Mouse (Mus musculus) limb, embryonic 12.5 days (tissue): ENCODE data around the gene Mllt3. TPM values are rescaled to one million over a fixed set of nuclear protein-coding genes. Genes with fewer than 3 reads are reported as not detected.

Experiments used
- ATAC-seq: fragments of 200-750 bp; cut with Nextera tagmentation; 2 replicates; pipeline ENCODE4 v1.8.0; 2017; ENCODE audit warnings: low read depth, moderate TSS enrichment; ENCODE audit not compliant: insufficient number of reproducible peaks, insufficient read depth, low FRiP score, low TSS enrichment
- H3K27ac ChIP-seq: fragments of 300-500 bp; sonication (generic); 2 replicates; pipeline ENCODE4 v1.5.1; 2016; ENCODE audit warnings: mild to moderate bottlenecking, moderate library complexity
- H3K27me3 ChIP-seq: fragments of 300-500 bp; sonication (generic); 2 replicates; pipeline ENCODE4 v1.6.1; 2016; ENCODE audit warnings: mild to moderate bottlenecking, moderate library complexity
- H3K36me3 ChIP-seq: fragments of 300-500 bp; sonication (generic); 2 replicates; pipeline ENCODE4 v1.6.1; 2016; ENCODE audit warnings: mild to moderate bottlenecking, moderate library complexity
- H3K4me1 ChIP-seq: fragments of 300-500 bp; sonication (generic); replicated peaks from 2 replicates; pipeline ENCODE4 v1.6.1; 2016
- H3K4me2 ChIP-seq: fragments of 300-500 bp; sonication (generic); 2 replicates; pipeline ENCODE4 v1.6.1; 2016; ENCODE audit warnings: mild to moderate bottlenecking, moderate library complexity
- H3K4me3 ChIP-seq: fragments of 300-500 bp; sonication (generic); replicated peaks from 2 replicates; pipeline ENCODE4 v1.5.1; 2016; ENCODE audit warnings: mild to moderate bottlenecking
- H3K9ac ChIP-seq: fragments of 300-500 bp; sonication (generic); replicated peaks from 2 replicates; pipeline ENCODE4 v1.6.1; 2016; ENCODE audit warnings: mild to moderate bottlenecking, moderate library complexity
- H3K9me3 ChIP-seq: fragments of 300-500 bp; sonication (generic); 2 replicates; pipeline ENCODE4 v1.6.1; 2016; ENCODE audit warnings: mild to moderate bottlenecking, moderate library complexity
- WGBS: fragments of 180-500 bp; shearing (Covaris S2); methylation state at CpG from one replicate; pipeline ENCODE4 v1.1.7; 2016; 5-methylcytosine and 5-hydroxymethylcytosine counted together
- polyA plus RNA-seq: library from polyadenylated mRNA; unstranded; fragments of >200 nt; fragmentation: Nextera tagmentation; extraction: Ambion mirVana; gene quantifications from 2 replicates; pipeline ENCODE4 v1.2.1, GENCODE M21; 2016

Mllt3 gene
- polyA plus RNA-seq, 1 experiment from 2014 or later: 63.8 TPM

GRCm38 (mm10) chr4:87761075-87761474, 272.1 kb downstream of the Mllt3 start:
- H3K4me3 ChIP-seq: no peak overlapping the region
- no peak overlapping the region for H3K4me2 ChIP-seq
- no peak overlapping the region for H3K9ac ChIP-seq
- ATAC-seq: no peak
- H3K36me3 ChIP-seq: no peaks in the 10 kb centered on the region
- no peaks in the 10 kb centered on the region; the same call in 1 of the 2 replicates for H3K4me1 ChIP-seq
- WGBS: 88% methylated on average over 2 of the region's 2 CpGs
- no peaks in the 10 kb centered on the region for H3K27me3 ChIP-seq
- H3K9me3 ChIP-seq: no peaks in the 10 kb centered on the region
- no peak overlapping the region for H3K27ac ChIP-seq

DNA sequence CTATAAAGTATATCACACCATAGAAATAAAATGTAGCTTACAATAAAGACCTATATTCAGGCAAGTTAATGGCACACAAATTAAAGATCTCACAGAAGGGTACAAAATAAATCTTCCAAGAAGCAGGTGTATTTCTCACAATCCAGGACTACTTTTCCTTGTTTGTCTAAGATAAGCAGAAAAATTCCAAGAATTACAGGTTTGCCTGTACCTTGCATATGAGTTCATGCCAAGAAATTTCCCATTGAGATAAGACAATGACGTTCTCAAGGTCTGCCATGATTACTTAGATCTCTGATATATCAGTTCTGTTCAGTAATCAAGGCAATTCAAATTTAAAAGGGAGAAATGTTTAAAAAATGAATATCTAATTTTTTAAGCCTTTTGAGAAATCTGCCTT, 272.9 kb downstream of the Mllt3 start:
- 82% methylated on average over 1 of the region's 1 CpGs for WGBS
- H3K4me3 ChIP-seq: no peak overlapping the region
- no peak overlapping the region for H3K4me2 ChIP-seq
- no peak overlapping the region for H3K27ac ChIP-seq
- H3K36me3 ChIP-seq: no peaks in the 10 kb centered on the region
- no peaks in the 10 kb centered on the region for H3K27me3 ChIP-seq
- no peaks in the 10 kb centered on the region for H3K4me1 ChIP-seq
- no peaks in the 10 kb centered on the region for H3K9me3 ChIP-seq
- no peak for ATAC-seq
- no peak overlapping the region for H3K9ac ChIP-seq

DNA sequence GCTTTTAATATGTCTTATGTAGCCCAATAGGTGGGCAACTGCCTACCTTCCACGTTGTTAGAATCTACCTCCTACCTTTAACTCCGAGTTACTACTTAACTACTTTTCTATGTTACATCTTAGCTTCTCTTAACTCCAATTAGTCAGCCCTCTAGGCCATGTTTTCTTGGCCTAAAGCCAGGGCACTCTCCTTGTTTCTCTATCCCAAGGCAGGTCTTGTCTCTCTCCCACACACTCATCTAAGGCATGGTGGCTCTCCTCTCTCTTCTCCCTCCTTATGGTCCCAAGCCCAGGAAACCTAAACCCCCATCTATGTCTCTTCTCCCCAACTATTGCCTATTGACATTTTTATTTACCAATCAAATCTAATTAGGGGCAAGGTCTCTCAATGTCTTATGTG, 273.5 kb downstream of the Mllt3 start:
- H3K4me2 ChIP-seq: no peak overlapping the region
- no peak overlapping the region for H3K9ac ChIP-seq
- no peaks in the 10 kb centered on the region for H3K36me3 ChIP-seq
- H3K27ac ChIP-seq: no peak overlapping the region
- ATAC-seq: no peak
- no peaks in the 10 kb centered on the region for H3K27me3 ChIP-seq
- H3K9me3 ChIP-seq: 0 out of 2 replicates have a peak, but pooled peaks cover 4% of the 10 kb centered on the region
- no peak overlapping the region for H3K4me3 ChIP-seq
- 58% methylated on average over 2 of the region's 2 CpGs for WGBS
- no peaks in the 10 kb centered on the region for H3K4me1 ChIP-seq

- no peak overlapping the region for H3K9ac ChIP-seq
- H3K9me3 ChIP-seq: 0 out of 2 replicates have a peak, but pooled peaks cover 4% of the 10 kb centered on the region
- no peaks in the 10 kb centered on the region for H3K27me3 ChIP-seq
- H3K4me2 ChIP-seq: no peak overlapping the region
- no peak for ATAC-seq
- H3K4me3 ChIP-seq: no peak overlapping the region
- 96% methylated on average over 6 of the region's 6 CpGs for WGBS
- no peaks in the 10 kb centered on the region for H3K36me3 ChIP-seq
- no peak overlapping the region for H3K27ac ChIP-seq
- H3K4me1 ChIP-seq: no peaks in the 10 kb centered on the region
Measured at GRCm38 (mm10) chr4:87759110-87759509, 274.1 kb downstream of the Mllt3 start.

DNA sequence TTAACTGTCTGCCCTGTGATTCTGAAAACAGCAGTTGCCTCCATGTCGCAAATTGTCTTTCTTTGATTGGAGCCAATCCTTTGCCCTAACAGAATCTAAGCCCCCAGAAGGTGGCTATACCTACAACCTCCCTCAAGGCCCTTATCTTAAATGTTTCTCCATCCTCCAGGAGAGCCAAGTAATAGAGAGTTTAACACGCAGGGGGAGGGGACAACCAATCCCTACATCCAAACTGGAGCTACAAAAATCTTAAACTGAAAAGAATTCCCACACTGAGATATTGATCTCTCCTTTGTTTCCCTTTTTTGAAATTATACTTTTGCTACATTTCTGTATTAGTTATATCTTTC, 281.7 kb downstream of the Mllt3 start:
- no peak for ATAC-seq
- no peak overlapping the region for H3K9ac ChIP-seq
- peaks cover 8% of the 10 kb centered on the region; the same call in 1 of the 2 replicates for H3K4me1 ChIP-seq
- no peak overlapping the region for H3K4me2 ChIP-seq
- H3K9me3 ChIP-seq: 0 out of 2 replicates have a peak, but pooled peaks cover 4% of the 10 kb centered on the region
- no peaks in the 10 kb centered on the region; the same call in 1 of the 2 replicates for H3K27me3 ChIP-seq
- WGBS: 86% methylated on average over 2 of the region's 2 CpGs
- H3K4me3 ChIP-seq: no peak overlapping the region
- no peak overlapping the region for H3K27ac ChIP-seq
- H3K36me3 ChIP-seq: no peaks in the 10 kb centered on the region

DNA sequence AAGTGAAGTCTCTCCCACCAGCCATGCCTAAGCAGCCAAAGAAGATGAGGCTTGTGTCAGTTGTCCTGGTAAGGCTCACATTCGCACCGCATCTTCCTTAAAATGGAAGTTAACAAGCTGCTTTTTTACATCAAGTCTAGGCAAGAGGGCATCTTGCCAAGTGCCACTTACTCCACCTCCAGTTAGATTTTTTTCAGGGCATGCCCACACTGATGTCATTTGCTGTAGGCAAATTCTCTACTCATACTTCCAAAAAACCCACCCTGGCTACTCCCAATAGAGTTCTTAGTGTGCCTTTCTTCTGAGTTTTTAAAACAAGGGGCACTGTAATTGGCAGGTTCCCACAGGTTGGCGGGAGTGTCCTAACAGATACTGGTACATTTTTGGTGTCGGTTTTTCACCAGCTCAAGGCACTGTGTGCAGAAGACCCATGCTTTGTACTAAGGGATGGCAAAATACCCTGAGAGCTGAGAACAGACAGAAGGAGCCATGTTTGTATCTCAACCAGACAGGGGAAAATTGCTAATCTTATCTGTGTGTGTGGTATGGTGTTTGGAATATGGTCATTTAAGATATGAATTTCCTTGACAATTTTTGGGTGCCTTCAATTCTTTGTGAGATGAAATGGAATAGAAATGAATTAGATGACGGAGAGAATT, 282.2 kb downstream of the Mllt3 start:
- Histone ChIP-seq H3K9ac (no peak overlapping the region), H3K36me3 (no peaks in the 10 kb centered on the region), H3K27me3 (no peaks in the 10 kb centered on the region; the same call in 1 of the 2 replicates), H3K4me3 (no peak overlapping the region), H3K4me1 (peaks cover 8% of the 10 kb centered on the region; the same call in 1 of the 2 replicates), H3K27ac (no peak overlapping the region), H3K9me3 (0 out of 2 replicates have a peak, but pooled peaks cover 4% of the 10 kb centered on the region), H3K4me2 (no peak overlapping the region)
- no peak for ATAC-seq
- 88% methylated on average over 5 of the region's 5 CpGs for WGBS

GRCm38 (mm10) chr4:87749532-87750234, 283.5 kb downstream of the Mllt3 start:
- ATAC-seq: no peak
- Histone ChIP-seq H3K4me1 (peaks cover 15% of the 10 kb centered on the region; the same call in 1 of the 2 replicates), H3K27ac (no peak overlapping the region), H3K27me3 (no peaks in the 10 kb centered on the region; the same call in 1 of the 2 replicates), H3K36me3 (no peaks in the 10 kb centered on the region), H3K4me2 (no peak overlapping the region), H3K4me3 (no peak overlapping the region), H3K9ac (no peak overlapping the region), H3K9me3 (no peaks in the 10 kb centered on the region)
- 60% methylated on average over 4 of the region's 4 CpGs for WGBS

GRCm38 (mm10) chr4:87745016-87745645, 288.0 kb downstream of the Mllt3 start:
- Histone ChIP-seq H3K4me2 (no peak overlapping the region), H3K4me3 (no peak overlapping the region), H3K27me3 (no peaks in the 10 kb centered on the region), H3K4me1 (peaks cover 14% of the 10 kb centered on the region; the same call in 1 of the 2 replicates), H3K9me3 (no peaks in the 10 kb centered on the region), H3K9ac (no peak overlapping the region), H3K27ac (no peak overlapping the region), H3K36me3 (no peaks in the 10 kb centered on the region)
- 35% methylated on average over 3 of the region's 3 CpGs for WGBS
- ATAC-seq: peak; percentile 68; the same call in 1 of the 2 replicates

- H3K4me2 ChIP-seq: peak overlapping the region; percentile 2; the same call in 1 of the 2 replicates
- peak; percentile 76; the same call in 1 of the 2 replicates for ATAC-seq
- WGBS: 27% methylated on average over 7 of the region's 7 CpGs
- H3K9ac ChIP-seq: no peak overlapping the region
- no peaks in the 10 kb centered on the region for H3K36me3 ChIP-seq
- peak overlapping the region; percentile 47 for H3K27ac ChIP-seq
- no peaks in the 10 kb centered on the region for H3K9me3 ChIP-seq
- H3K4me3 ChIP-seq: no peak overlapping the region
- H3K4me1 ChIP-seq: peaks cover 28% of the 10 kb centered on the region
- no peaks in the 10 kb centered on the region; the same call in 1 of the 2 replicates for H3K27me3 ChIP-seq
Measured at GRCm38 (mm10) chr4:87739524-87740128, 293.5 kb downstream of the Mllt3 start.

DNA sequence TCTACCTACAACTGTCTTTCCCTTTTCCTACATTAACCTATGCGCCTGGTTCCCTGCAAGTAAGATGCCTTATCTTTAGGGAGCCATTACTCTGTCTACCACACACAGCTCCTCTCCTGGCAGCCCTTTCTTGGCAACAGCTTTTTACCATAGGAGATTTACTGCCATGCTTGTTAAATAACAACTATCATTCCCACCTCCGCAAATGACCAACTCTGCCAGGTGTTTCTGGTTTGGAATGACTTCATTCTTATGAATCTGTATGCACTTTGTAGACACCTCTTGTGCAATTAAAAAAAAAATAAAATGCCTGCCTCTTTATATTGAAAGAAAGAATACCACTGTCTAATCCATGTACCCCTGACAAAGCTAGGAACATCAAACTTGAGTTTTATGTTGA, 294.1 kb downstream of the Mllt3 start:
- Histone ChIP-seq H3K27ac (peak overlapping the region; percentile 47), H3K36me3 (no peaks in the 10 kb centered on the region), H3K9me3 (no peaks in the 10 kb centered on the region), H3K4me2 (0 out of 2 replicates have a peak overlapping the region, but pooled peaks have one; percentile 2), H3K27me3 (no peaks in the 10 kb centered on the region; the same call in 1 of the 2 replicates), H3K4me1 (peaks cover 26% of the 10 kb centered on the region), H3K9ac (no peak overlapping the region), H3K4me3 (no peak overlapping the region)
- no peak for ATAC-seq
- 10% methylated on average over 2 of the region's 2 CpGs for WGBS
